Mouse (Mus musculus): ENCODE data around the gene Mtf1.

Mtf1 gene

GRCm38 (mm10) chr4:124802309-124803260 lies 681 bp downstream of the Mtf1 start:
- DNase-seq (ENCODE audit: low read depth, low spot score) = peak; percentile 98

- peak; percentile 67 for DNase-seq (ENCODE audit: low read depth, low spot score)
These were observed 1.5 kb downstream of the Mtf1 start for GRCm38 (mm10) chr4:124803406-124803805.

- no peak for DNase-seq (ENCODE audit: low read depth, low spot score)
These were observed 6.6 kb downstream of the Mtf1 start for GRCm38 (mm10) chr4:124808511-124808910.

- no peak for DNase-seq (ENCODE audit: low read depth, low spot score)
These were observed 7.4 kb downstream of the Mtf1 start for GRCm38 (mm10) chr4:124809136-124809883.

GRCm38 (mm10) chr4:124810056-124810455 lies 8.2 kb downstream of the Mtf1 start:
- DNase-seq (ENCODE audit: low read depth, low spot score) = no peak

GRCm38 (mm10) chr4:124811347-124811975 lies 9.6 kb downstream of the Mtf1 start:
- no peak for DNase-seq (ENCODE audit: low read depth, low spot score)

- no peak for DNase-seq (ENCODE audit: low read depth, low spot score)
These were observed 14.0 kb downstream of the Mtf1 start for GRCm38 (mm10) chr4:124815901-124816300.

GRCm38 (mm10) chr4:124817803-124818202 lies 15.9 kb downstream of the Mtf1 start:
- DNase-seq (ENCODE audit: low read depth, low spot score) = peak; percentile 33

- DNase-seq (ENCODE audit: low read depth, low spot score) = no peak
These were observed 16.9 kb downstream of the Mtf1 start for GRCm38 (mm10) chr4:124818832-124819231.

- DNase-seq (ENCODE audit: low read depth, low spot score) = no peak
These were observed 23.1 kb downstream of the Mtf1 start for GRCm38 (mm10) chr4:124824967-124825366.

- no peak for DNase-seq (ENCODE audit: low read depth, low spot score)
These were observed 23.6 kb downstream of the Mtf1 start for GRCm38 (mm10) chr4:124825371-124825965.

- no peak for DNase-seq (ENCODE audit: low read depth, low spot score)
These were observed 27.8 kb downstream of the Mtf1 start for GRCm38 (mm10) chr4:124829671-124830070.

- no peak for DNase-seq (ENCODE audit: low read depth, low spot score)
These were observed 30.9 kb downstream of the Mtf1 start for GRCm38 (mm10) chr4:124832796-124833195.

GRCm38 (mm10) chr4:124838035-124838700 lies 36.3 kb downstream of the Mtf1 start:
- DNase-seq (ENCODE audit: low read depth, low spot score) = no peak

GRCm38 (mm10) chr4:124840998-124841397 lies 39.1 kb downstream of the Mtf1 start:
- DNase-seq (ENCODE audit: low read depth, low spot score) = peak; percentile 36

GRCm38 (mm10) chr4:124843493-124843892 lies 41.6 kb downstream of the Mtf1 start:
- DNase-seq (ENCODE audit: low read depth, low spot score) = peak; percentile 53

GRCm38 (mm10) chr4:124847573-124847972 lies 45.7 kb downstream of the Mtf1 start:
- DNase-seq (ENCODE audit: low read depth, low spot score) = peak; percentile 75

- DNase-seq (ENCODE audit: low read depth, low spot score) = no peak
These were observed 47.8 kb downstream of the Mtf1 start for GRCm38 (mm10) chr4:124849631-124850260.

- peak; percentile 96 for DNase-seq (ENCODE audit: low read depth, low spot score)
These were observed 48.5 kb downstream of the Mtf1 start, which contains the start of gene Yrdc for GRCm38 (mm10) chr4:124850261-124850913. Gene Yrdc (plus strand): TSS chr4:124850679.

All from A20 (cell line).